Mouse (Mus musculus) hindbrain, embryonic 14.5 days (tissue): Measurements from ENCODE around the gene Zfp385c. TPM values are rescaled to one million over a fixed set of nuclear protein-coding genes. Genes with fewer than 3 reads are reported as not detected.
"Not testable (repeated sequence)": the region's sequence is repeated elsewhere in the genome, so short reads cannot be mapped to it uniquely, and the experiment has no call there.

Experiments
- ATAC-seq: fragments of 200-750 bp; cut with Nextera tagmentation; 2 replicates; pipeline ENCODE4 v1.8.0; 2017; ENCODE audit warnings: moderate number of reproducible peaks, mild to moderate bottlenecking, moderate TSS enrichment, moderate library complexity; ENCODE audit not compliant: low FRiP score
- DNase-seq: peaks from one replicate; pipeline ENCODE4 v3.0.0-alpha.2; 2015; ENCODE audit warnings: low spot score
- H3K27ac ChIP-seq: fragments of 300-500 bp; sonication (generic); 2 replicates; pipeline ENCODE4 v1.5.1; 2014; ENCODE audit warnings: mild to moderate bottlenecking, moderate library complexity
- H3K27me3 ChIP-seq: fragments of 300-500 bp; sonication (generic); 2 replicates; pipeline ENCODE4 v1.6.1; 2014; ENCODE audit warnings: mild to moderate bottlenecking, low read length, mixed read lengths; ENCODE audit not compliant: control insufficient read depth, insufficient read depth
- H3K36me3 ChIP-seq: fragments of 300-500 bp; sonication (generic); replicated peaks from 2 replicates; pipeline ENCODE4 v1.6.1; 2014; ENCODE audit not compliant: control insufficient read depth, insufficient read depth
- H3K4me1 ChIP-seq: fragments of 300-500 bp; sonication (generic); replicated peaks from 2 replicates; pipeline ENCODE4 v1.6.1; 2014; ENCODE audit warnings: antibody characterized with exemption, low read length, mixed read lengths; ENCODE audit not compliant: control insufficient read depth, insufficient read depth
- H3K4me2 ChIP-seq: fragments of 300-500 bp; sonication (generic); replicated peaks from 2 replicates; pipeline ENCODE4 v1.6.1; 2014; ENCODE audit warnings: mild to moderate bottlenecking, moderate library complexity
- H3K4me3 ChIP-seq: fragments of 300-500 bp; sonication (generic); replicated peaks from 2 replicates; pipeline ENCODE4 v1.5.1; 2014; ENCODE audit warnings: mild to moderate bottlenecking, low read length
- H3K9ac ChIP-seq: fragments of 300-500 bp; sonication (generic); 2 replicates; pipeline ENCODE4 v1.6.1; 2014
- H3K9me3 ChIP-seq: fragments of 300-500 bp; sonication (generic); 2 replicates; pipeline ENCODE4 v1.6.1; 2016; ENCODE audit warnings: low read length; ENCODE audit not compliant: control insufficient read depth
- WGBS: fragments of 180-500 bp; shearing (Covaris S2); extraction: QIAGEN DNeasy Blood & Tissue Kit; methylation state at CpG from one replicate; pipeline ENCODE4 v1.1.7; 2014; 5-methylcytosine and 5-hydroxymethylcytosine counted together
- polyA plus RNA-seq: library from polyadenylated mRNA; unstranded; fragments of >200 nt; fragmentation: Nextera tagmentation; extraction: Ambion mirVana; gene quantifications from 2 replicates; pipeline ENCODE4 v1.2.1, GENCODE M21; 2014

The Zfp385c gene
- polyA plus RNA-seq, 1 experiment from 2014 or later: 0.20 TPM

GRCm38 (mm10) chr11:100617480-100617879, 74.8 kb downstream of the Zfp385c start:
- WGBS: 88% methylated on average over 4 of the region's 4 CpGs
- peak overlapping the region; percentile 85; the same call in 1 of the 2 replicates for H3K4me3 ChIP-seq

DNA sequence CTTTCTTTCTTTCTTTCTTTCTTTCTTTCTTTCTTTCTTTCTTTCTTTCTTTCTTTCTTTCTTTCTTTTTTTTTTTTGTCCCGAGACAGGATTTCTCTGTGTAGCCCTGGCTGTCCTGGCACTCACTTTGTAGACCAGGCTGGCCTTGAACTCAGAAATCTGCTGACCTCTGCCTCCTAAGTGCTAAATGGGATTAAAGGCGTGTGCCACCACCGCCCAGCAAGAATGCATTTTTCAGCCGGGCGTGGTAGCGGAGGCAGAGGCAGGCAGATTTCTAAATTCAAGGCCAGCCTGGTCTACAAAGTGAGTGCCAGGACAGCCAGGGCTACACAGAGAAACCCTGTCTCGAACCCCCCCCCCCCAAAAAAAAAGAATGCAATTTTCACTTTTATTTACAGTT, 75.4 kb downstream of the Zfp385c start:
- not testable (repeated sequence) for H3K9ac ChIP-seq, H3K27me3 ChIP-seq, DNase-seq, ATAC-seq, H3K27ac ChIP-seq, H3K36me3 ChIP-seq, H3K9me3 ChIP-seq, H3K4me2 ChIP-seq, H3K4me3 ChIP-seq
- WGBS: 97% methylated on average over 7 of the region's 7 CpGs
- H3K4me1 ChIP-seq: peaks cover 24% of the 10 kb centered on the region

More at GRCm38 (mm10) chr11:100617480-100617879, 74.8 kb downstream of the Zfp385c start:
- DNase-seq (no peak), ATAC-seq (no peak)
- Histone ChIP-seq H3K4me2 (peak overlapping the region; percentile 71), H3K27me3 (no peaks in the 10 kb centered on the region), H3K9me3 (no peaks in the 10 kb centered on the region), H3K27ac (no peak overlapping the region), H3K36me3 (peaks cover 6% of the 10 kb centered on the region; the same call in 1 of the 2 replicates), H3K9ac (peak overlapping the region; percentile 86; the same call in 1 of the 2 replicates), H3K4me1 (peaks cover 24% of the 10 kb centered on the region)

- no peak overlapping the region for H3K27ac ChIP-seq
- H3K4me2 ChIP-seq: no peak overlapping the region
- H3K9me3 ChIP-seq: no peaks in the 10 kb centered on the region
- no peak for DNase-seq
- peaks cover 24% of the 10 kb centered on the region for H3K4me1 ChIP-seq
- H3K27me3 ChIP-seq: no peaks in the 10 kb centered on the region
- H3K36me3 ChIP-seq: peaks cover 12% of the 10 kb centered on the region; the same call in 1 of the 2 replicates
- no peak overlapping the region for H3K9ac ChIP-seq
- WGBS: 91% methylated on average over 5 of the region's 5 CpGs
- no peak for ATAC-seq
- no peak overlapping the region for H3K4me3 ChIP-seq
Observed at GRCm38 (mm10) chr11:100616332-100616731, 75.9 kb downstream of the Zfp385c start.

GRCm38 (mm10) chr11:100613241-100613640, 79.0 kb downstream of the Zfp385c start:
- Histone ChIP-seq H3K9me3 (no peaks in the 10 kb centered on the region), H3K36me3 (peaks cover 12% of the 10 kb centered on the region; the same call in 1 of the 2 replicates), H3K27me3 (no peaks in the 10 kb centered on the region), H3K4me3 (no peak overlapping the region), H3K4me1 (peaks cover 15% of the 10 kb centered on the region), H3K4me2 (no peak overlapping the region), H3K9ac (no peak overlapping the region), H3K27ac (no peak overlapping the region)
- DNase-seq (peak; percentile 62), ATAC-seq (no peak)
- WGBS: 90% methylated on average over 3 of the region's 3 CpGs

- WGBS: 82% methylated on average over 6 of the region's 6 CpGs
- Histone ChIP-seq H3K36me3 (peaks cover 12% of the 10 kb centered on the region; the same call in 1 of the 2 replicates), H3K27me3 (no peaks in the 10 kb centered on the region), H3K27ac (no peak overlapping the region), H3K4me2 (no peak overlapping the region), H3K4me1 (0 out of 2 replicates have a peak, but pooled peaks cover 6% of the 10 kb centered on the region), H3K9me3 (no peaks in the 10 kb centered on the region), H3K9ac (no peak overlapping the region), H3K4me3 (no peak overlapping the region)
- ATAC-seq: no peak
- no peak for DNase-seq
Observed at GRCm38 (mm10) chr11:100611627-100612026, 80.6 kb downstream of the Zfp385c start.

GRCm38 (mm10) chr11:100609997-100610680, 82.1 kb downstream of the Zfp385c start:
- 85% methylated on average over 9 of the region's 9 CpGs for WGBS
- Histone ChIP-seq H3K4me1 (0 out of 2 replicates have a peak, but pooled peaks cover 6% of the 10 kb centered on the region), H3K9ac (no peak overlapping the region), H3K36me3 (0 out of 2 replicates have a peak, but pooled peaks cover 6% of the 10 kb centered on the region), H3K27ac (peak overlapping the region; percentile 43; the same call in 1 of the 2 replicates), H3K4me2 (no peak overlapping the region), H3K27me3 (no peaks in the 10 kb centered on the region), H3K9me3 (no peaks in the 10 kb centered on the region), H3K4me3 (no peak overlapping the region)
- no peak for DNase-seq
- no peak for ATAC-seq

DNA sequence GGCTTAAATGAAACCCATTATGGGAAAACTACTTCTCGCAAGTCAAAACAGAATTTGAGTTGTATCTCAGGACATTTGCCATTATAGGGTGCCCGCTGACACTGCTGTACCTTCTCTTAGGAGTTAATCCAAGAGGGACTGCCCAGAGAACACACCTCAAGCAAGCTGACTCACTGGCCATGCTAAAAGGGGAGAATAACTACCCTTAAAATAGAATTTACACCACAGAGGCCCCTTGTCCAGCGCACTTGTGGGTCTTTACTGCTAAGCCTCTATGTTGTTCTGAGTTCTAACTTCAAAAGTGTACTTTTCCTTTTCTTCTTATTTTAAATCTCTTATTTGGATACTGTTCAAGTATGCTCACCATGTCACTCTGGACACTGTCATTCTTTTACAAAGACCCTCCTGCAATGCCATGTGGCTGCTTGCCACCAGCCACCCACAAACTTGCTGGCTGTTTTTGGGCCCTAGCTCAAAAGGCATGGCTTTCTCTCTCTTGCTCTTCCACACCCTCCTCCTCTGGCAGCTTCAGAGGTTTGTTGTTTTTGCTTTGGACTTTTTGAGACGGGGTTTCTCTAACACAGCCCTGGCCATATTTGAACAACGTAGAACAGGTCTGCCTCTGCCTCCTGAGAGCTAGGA, 82.8 kb downstream of the Zfp385c start:
- no peak overlapping the region for H3K9ac ChIP-seq
- DNase-seq (no peak), ATAC-seq (no peak)
- H3K36me3 ChIP-seq: 0 out of 2 replicates have a peak, but pooled peaks cover 6% of the 10 kb centered on the region
- 89% methylated on average over 5 of the region's 5 CpGs for WGBS
- peaks cover 6% of the 10 kb centered on the region; the same call in 1 of the 2 replicates for H3K4me1 ChIP-seq
- peak overlapping the region; percentile 43 for H3K27ac ChIP-seq
- no peaks in the 10 kb centered on the region for H3K27me3 ChIP-seq
- H3K4me2 ChIP-seq: no peak overlapping the region
- no peaks in the 10 kb centered on the region for H3K9me3 ChIP-seq
- H3K4me3 ChIP-seq: no peak overlapping the region

DNA sequence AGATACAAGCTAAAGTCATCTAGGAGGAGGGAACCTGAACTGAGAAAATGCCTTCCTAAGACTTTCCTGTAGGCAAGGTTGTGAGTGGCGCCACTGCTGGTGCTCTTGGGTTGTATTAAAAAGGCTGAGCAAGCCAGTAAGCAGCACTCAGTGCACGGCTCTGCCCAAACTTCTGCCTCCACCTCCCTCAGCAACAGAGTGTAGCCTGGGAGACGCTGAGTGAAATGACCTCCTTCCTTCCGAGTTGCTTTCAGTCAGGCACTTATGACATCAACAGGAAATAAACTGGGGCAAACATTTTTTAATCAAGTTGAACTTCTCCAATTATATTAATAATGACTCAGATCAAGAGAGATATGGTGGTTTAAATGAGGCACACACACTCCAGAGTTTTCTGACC, 83.5 kb downstream of the Zfp385c start:
- ATAC-seq: no peak
- H3K4me3 ChIP-seq: no peak overlapping the region
- no peak overlapping the region for H3K4me2 ChIP-seq
- DNase-seq: no peak
- peaks cover 10% of the 10 kb centered on the region; the same call in 1 of the 2 replicates for H3K4me1 ChIP-seq
- H3K36me3 ChIP-seq: 0 out of 2 replicates have a peak, but pooled peaks cover 6% of the 10 kb centered on the region
- H3K9ac ChIP-seq: no peak overlapping the region
- H3K27me3 ChIP-seq: no peaks in the 10 kb centered on the region
- no peak overlapping the region for H3K27ac ChIP-seq
- no peaks in the 10 kb centered on the region for H3K9me3 ChIP-seq
- WGBS: 74% methylated on average over 4 of the region's 4 CpGs

- Histone ChIP-seq H3K27me3 (no peaks in the 10 kb centered on the region), H3K27ac (no peak overlapping the region), H3K9me3 (no peaks in the 10 kb centered on the region), H3K4me2 (no peak overlapping the region), H3K36me3 (peaks cover 7% of the 10 kb centered on the region), H3K4me3 (no peak overlapping the region), H3K9ac (no peak overlapping the region), H3K4me1 (peaks cover 12% of the 10 kb centered on the region; the same call in 1 of the 2 replicates)
- DNase-seq (no peak), ATAC-seq (no peak)
- 91% methylated on average over 6 of the region's 6 CpGs for WGBS
Observed at GRCm38 (mm10) chr11:100607121-100607520, 85.1 kb downstream of the Zfp385c start.
